Mouse (Mus musculus) gastrocnemius, postnatal 14 days (tissue): ENCODE data around the gene Tns1. TPM values are rescaled to one million over a fixed set of nuclear protein-coding genes. Genes with fewer than 3 reads are reported as not detected.

Experiments used
- DNase-seq: peaks from one replicate; pipeline ENCODE4 v3.0.0; 2021; ENCODE audit warnings: mixed read lengths
- intact Hi-C: fragments of 180-260 bp; cut with DNase I; formaldehyde crosslinking; loops from one replicate; pipeline ENCODE4 v1.15.1; 2025; ENCODE audit warnings: low total_unique reads
- total RNA-seq, 2 experiments: library from RNA; stranded (reverse); gene quantifications; 2 replicates each; pipeline ENCODE4 v1.2.3; 2021

The Tns1 gene
- total RNA-seq, 2 experiments from 2014 or later, result 176 to 217 TPM

DNA sequence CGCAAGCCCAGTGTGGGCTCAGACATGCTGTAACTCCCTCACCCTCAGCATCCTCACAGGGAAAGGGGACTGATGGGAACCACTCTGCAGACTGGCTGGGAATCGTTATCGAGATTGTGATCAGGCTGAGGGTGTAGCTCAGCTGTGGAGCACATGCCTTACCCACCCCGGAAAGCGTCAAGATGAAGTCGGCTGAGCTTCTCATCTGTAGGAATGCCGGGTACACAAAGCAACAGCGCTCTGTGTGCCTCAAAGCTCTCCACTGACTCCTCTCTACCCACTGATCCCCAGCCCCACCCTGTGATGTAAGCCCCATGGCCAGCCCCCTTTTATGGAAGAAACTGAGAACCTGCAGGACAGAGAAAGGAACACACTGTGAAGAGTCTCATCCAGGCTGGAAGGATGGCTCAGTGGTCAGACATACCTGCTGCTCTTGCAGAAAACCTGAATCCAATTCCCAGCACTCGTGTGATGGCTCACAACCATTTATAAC is 97.5 kb downstream of the Tns1 start:
- intact Hi-C loops, result no loop called here

DNA sequence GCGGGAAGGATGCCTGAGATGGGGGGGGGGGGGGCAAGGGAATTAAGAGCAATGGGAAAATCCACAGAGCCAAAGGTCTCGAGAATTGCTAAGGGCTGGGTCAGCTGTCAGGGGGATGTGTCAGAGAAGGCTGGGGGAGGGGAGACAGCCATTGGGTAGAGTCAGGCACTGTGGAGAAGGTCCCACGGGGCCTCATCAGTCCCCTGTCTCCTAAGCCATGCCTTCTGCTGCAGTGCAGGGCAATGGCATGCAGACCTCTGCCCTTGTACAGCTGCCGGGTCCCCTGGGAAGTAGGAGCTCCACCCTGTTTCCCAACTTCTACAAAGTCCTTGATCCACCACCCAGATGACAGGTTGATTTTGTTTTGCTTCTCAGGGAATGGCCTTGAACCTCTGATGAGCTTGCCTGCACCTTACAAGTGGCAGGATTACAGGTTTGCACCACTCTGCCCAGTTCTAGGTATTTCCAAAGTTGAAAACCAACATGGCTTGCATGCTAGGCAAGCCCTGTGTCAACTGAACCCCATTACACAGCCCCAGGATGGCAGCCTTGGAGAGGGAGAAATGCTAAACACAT is 98.5 kb downstream of the Tns1 start:
- intact Hi-C loops, result no loop called here
- no peak for DNase-seq

More for the DNA sequence above, 97.5 kb downstream of the Tns1 start:
- no peak for DNase-seq

DNA sequence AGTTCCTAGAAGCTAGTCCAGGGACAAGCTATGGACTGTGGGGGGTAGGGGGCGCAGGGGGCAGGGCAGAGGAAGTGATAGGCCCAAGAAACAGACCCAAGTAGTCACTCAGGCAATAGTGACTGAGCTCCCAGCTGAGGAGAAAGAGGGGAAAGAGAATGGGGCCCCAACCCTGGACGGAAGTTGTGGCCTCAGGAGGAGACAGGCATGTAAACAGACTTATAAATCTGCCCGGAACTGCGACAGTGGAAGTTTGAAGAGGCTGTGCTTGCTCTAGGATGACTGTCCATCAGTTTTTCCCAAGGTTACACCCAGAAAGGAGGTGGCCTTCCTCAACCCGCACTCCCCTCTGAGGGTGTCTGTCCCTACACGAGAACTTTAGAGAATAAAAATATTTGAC is 99.0 kb downstream of the Tns1 start:
- intact Hi-C loops, result no loop called here
- no peak for DNase-seq

DNA sequence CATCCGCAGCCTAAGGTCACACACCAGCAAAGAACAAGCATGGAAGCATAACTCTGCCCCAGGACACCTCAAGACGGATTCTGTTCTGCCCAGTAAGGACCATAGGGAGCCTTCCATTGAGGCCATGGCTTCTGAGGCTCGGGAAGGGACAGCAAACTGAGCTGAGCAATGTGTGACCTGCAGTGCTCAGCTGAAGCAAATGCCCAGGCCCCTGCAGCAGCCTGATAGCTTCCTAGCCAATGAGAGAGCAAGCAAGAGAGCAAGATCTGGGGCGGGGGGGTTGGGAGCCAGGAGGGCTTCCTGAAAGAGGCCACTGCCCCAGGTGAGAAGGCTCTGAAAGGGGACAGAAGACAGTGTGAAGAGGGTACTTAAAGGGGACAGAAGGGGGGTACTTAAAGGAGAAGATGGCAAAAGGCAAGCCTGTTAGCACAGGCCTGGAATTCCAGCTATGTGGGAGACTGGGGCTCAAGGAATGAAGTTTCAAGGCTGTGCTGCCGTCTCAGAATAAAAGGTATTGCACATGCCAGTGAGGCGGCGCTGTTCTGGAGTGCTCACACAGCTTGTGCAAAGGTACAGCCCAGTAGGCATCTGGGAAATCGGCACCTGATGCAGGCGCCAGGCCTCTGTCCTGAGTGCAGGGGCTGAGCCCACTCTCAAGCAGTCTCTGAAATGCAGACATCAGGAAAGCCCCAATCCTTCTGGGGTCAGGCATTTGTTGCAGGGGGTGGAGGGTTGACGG is 99.6 kb downstream of the Tns1 start:
- no peak for DNase-seq
- intact Hi-C loops, result no loop called here

DNA sequence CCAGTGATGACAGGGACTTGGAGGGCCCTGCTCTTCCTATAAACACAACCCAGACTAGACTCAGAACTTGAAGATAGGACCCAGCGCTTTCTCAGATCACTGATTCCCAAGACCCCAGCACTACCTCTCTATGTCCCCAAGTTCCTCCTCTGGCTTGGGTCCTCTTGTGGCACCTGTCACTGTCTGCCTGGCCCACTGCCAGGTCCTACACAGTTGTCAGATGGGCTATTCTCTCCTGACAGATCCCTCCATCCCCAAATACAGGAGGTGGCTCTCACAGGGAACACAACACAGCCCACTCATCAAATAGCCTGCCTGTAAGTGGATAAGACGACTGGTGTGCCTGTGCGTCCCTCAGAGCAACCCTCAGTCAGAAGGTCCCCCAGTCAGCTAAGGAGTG is 101.3 kb downstream of the Tns1 start:
- DNase-seq, result no peak
- intact Hi-C loops, result no loop called here

DNA sequence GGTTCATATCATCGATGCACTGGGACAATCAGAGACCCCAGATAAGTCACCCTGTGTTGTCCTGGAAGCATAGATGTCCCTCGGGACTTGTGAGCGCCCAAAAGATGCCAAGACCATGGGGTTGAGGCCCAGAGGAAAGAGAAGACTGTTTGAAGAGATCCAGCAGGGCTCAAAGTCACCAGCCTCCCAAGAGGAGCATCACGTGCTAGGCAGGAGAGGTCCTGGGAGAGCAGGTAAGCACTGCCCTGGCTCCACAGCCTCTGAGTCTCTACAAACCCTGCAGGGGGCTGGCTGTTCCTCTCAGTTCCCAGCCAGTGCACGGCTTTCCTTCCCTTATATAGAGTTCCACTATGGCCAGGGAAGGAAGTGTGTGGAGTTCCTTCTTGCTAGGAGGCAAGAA is 101.7 kb downstream of the Tns1 start:
- no peak for DNase-seq
- intact Hi-C loops, result no loop called here

DNA sequence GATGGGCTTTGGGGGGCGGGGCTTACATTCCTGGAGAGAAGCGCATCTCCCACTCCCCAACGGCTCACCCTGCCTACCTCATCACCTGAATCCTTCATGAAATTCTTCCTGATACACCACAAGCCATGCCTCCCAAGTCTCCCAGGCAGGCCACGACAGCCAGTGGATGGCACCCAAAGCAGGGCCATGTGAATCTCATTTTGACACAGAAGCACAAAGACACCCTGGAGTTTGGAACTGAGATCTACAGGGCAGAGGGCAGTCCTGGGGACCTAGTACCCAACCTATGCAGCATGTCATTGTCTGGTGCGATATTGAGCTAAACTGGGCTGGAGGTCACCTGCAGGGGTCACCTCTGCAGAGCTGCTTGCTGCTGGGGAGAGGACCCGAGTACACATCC is 104.0 kb downstream of the Tns1 start:
- intact Hi-C loops, result no loop called here
- DNase-seq, result no peak

DNA sequence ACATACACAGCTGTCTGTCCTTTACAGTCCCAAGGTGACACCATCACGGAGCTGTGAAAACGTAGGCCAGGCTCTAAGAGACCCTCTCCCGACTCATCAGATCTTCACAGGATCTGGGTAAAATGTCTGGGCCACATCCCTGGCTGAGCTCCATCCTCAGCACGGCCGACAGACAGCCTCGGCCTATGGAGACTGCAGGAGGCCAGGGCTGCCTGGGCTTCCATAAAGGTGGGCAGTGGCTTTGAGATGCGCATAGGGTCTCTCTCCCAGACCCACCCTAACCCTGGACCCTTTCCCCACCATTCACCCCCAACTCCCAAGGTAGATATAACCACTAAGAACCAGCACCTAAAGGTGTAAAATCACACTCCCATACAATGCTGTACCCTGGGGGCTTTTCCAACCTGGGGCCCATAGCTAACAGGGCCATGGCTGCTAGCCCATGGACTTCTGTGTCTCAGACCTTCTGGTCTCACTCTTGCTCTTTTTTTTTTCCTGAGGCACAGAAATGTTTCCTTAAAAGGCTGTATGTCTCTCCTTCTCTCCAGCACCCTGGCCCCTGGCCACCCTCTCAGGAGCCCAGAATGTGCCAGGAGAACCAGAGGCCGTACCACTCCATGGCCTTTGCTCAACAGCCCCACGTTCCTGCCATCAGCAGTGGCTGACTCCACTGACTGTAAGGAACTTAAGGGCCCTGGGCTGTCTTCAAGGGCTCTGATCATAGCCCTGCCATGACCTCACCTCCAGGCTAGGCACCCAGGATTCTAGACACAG is 106.7 kb downstream of the Tns1 start:
- intact Hi-C loops, result no loop called here
- no peak for DNase-seq

DNA sequence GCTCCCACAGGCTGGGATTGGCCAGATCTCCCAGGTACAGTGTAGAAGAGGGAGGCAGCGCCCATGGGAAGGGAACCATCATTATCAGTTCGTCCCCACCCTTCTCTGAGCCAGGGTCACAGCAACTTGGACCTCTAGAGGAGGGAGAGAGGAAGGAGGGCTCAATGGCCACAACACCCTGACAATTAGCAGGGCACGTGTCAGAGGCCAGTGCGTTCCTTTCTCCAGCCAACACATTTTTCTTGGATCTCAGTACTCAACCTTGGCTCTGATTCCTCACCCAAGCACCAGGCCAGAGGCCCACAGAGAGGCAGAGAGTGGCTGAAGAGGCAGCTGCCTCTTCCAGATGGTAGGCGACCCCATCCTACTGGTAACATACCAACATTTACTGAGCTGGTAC is 107.6 kb downstream of the Tns1 start:
- intact Hi-C loops, result no loop called here
- no peak for DNase-seq

DNA sequence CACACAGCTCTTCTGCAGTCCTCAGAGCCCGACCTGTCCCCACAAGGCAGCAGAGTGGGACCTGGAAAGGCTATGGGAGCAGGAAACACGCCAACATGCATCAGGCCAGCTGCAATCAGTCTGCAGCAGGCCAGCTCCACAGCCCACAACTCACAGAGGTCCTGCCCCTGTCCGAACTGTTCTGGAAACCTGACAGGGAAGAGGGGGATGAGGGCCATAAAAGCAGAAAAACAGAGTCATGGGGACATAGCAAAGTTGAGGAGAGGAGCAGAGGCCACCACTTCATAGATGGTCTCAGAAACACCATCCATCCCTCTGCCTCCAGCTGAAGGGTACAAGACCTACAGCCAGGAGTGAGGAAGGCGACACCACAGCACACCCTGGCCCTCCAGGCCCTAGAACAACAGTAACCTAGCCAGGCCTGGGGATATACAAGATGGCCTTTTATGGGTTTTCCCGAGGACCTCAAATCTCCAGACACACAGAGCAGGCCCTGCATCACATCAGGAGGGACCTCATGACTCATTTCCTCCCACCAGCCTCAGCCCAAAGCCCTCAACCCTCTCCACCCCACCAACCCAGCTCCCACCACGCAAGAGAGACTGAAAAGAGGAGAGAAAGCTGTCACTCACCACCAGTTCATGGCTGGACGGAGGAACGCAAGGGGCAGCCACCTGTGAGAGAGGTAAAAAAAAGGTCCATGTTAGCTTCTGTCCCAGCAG is 108.6 kb downstream of the Tns1 start:
- DNase-seq, result no peak
- intact Hi-C loops, result no loop called here

DNA sequence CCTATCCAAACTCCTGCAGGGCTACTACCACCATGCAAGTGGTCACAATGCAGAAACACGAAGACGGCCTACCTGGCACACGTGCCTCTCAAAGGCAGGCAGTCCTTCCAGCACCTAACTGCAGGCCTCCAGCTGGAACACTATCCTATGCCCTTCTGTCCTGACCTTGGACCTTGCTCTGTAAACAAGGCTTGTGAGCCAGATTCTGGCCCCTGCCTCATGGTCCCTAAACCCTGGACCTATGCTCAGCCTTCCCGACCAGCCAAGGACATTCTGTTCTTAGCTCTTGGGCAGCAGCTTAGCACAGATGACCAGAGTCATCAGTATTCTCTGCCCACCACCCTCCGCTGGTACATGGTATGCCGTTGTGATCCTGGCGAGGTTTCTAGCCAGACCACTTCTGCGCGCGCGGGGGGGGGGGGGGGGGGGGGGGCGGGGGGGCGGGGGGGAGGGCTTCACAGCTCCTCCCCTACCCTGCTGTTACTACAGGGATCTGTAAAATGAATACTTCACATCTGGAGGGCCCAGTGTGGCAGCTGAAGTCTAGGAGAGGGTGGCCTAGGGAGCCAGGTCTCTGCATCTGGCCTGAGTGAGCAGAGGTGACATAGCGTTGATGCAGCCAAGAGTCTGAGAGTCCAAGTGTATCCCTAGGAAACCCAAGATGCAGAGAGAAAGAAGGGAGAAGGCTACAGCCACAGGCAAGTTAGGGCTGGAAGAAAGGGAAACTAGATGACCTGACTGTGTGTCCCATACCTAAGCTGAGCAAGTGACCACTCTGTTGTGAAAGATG is 109.5 kb downstream of the Tns1 start:
- intact Hi-C loops, result no loop called here
- DNase-seq, result no peak

DNA sequence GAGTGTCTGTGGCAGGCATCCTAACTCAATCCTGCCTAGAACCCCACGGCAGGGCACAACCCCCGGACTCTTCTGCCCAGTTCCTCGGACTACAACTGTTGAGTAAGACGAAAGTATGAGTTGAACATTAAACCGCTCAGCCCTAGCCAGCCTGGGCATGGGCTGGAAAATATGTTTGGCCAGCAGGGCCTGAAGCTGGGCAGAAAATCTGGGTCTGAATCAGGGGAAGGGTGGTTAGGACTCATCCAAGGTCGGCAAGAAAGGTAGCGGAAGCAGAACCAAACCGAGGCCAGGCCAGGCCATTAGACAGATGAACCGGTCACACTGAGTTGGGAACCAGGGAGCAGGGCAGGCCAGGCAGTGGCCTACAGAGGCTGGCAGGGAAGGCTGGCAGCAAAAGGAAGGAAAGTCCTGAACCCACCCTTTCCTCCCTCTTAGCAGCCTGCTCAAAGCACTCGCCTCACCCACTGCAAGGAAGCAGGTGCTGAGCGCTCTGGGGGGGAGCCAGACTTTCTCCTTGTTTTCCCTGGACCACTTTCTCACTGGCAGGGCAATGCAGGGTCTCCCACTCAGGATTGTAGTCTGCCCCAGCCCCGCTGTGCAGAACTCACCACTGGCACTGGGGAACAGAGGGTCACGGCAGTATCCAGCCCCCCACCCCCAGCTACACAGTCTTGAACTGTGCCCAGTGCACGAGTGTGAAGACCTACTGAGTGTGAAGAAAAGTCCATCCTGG is 110.8 kb downstream of the Tns1 start:
- intact Hi-C loops, result no loop called here
- DNase-seq, result no peak

DNA sequence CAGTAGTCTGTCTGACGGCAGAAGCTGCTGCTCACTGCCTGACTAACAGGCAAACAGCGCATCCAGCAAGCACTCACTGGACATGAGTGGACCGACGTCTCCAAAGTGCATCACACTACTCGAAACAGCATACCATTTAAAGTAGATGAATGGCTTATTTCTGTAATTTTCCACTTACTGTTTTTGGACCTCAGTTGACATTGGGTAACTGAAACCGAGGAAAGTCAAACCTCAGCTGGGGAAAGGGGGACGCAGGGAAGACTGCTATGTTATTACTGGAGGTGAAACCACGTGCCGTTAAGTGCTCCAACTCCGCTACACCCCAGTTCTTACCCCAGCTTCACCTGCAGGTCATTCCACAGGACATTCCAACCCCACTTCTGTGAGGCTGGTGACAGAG is 111.5 kb downstream of the Tns1 start:
- intact Hi-C loops, result no loop called here
- no peak for DNase-seq

DNA sequence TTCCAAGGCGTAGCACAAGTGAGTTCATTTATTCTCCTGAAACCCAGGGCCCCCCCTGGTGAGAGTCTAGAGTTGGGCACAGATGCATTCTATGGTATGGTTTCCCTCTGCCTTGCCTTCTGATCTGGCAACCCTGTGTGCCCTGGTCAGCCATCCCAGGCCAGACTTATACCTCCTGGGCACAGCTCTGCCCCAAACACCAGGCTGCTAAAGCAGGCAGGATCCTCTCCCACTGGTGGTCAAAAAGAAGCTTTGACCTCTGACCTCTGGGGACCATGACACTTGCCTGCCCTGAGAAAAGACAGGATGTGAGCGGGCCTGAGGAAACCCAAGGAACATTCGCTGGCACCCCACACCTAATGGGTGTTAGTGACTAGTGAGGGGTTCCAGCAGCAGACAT is 114.8 kb downstream of the Tns1 start:
- intact Hi-C loops, result no loop called here
- no peak for DNase-seq

DNA sequence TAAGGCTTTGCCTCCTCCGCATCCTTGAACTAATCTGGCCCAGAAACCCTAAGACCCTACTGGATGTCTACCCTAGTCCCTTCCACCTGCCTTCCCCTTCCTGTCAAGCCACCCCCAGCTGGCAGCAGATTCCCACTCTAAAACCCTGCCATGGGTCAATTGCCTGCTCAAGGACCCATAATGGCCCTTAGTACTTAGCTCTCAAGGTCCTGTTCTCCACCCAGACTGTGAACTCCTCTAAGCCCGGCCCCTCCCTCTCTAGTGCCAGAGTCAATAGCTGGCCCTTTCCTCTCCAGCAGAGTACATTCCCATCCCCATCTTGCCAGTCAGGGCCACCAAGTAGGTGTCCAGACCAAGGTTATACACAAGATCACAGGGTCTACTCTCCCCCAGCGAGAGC is 115.3 kb downstream of the Tns1 start:
- DNase-seq, result no peak
- intact Hi-C loops, result no loop called here

DNA sequence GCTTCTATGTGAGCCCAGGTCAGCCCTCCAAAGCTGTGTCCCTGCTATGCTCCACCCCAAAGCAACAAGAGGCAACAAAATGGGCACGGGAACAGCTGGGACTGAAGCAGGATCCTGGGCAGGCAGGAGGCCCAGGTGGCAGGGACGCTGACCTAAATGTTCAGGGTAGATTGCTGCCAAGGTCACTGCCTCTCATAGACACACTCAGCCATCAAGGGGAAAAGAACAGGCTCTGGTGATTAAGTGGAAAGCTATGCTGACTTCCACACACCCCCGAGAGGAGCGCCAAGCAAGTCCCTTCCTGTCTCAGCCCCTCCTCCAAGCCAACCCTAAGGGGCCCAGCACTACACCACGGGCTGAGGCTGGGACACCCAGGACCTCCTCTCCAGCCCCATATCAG is 115.8 kb downstream of the Tns1 start:
- intact Hi-C loops, result no loop called here
- DNase-seq, result peak; percentile 64

DNA sequence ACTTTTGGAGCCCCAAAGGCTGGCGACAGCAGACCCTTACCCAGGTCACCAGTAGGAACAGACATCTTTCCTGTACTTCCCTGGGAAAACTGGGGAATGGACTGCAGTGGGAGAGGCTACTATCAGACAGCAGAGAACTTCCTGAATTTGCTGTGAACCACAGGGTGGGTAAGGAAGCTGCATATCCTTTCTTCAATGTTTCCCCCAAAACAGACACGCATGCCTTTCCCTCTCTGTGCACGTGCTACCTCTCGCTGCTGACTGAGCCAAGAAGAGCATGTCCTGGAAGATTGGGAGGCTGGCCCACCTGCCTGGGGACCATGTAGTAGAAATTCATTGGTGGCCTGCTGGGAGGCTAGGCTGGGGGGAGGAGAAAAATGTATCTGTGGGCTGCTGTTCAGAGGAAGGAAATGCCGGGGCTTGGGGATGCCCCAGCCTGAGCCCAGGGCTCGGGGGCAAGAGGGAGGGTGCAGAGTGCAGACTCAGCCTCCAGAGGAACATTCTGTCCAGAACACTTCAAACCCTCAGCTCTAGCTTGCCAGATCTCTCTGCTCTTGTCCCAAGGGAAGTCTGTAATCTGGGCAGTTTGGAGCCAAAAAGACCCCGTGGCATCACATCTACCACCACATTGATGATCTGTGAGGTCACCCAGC is 116.7 kb downstream of the Tns1 start:
- intact Hi-C loops, result no loop called here
- no peak for DNase-seq

DNA sequence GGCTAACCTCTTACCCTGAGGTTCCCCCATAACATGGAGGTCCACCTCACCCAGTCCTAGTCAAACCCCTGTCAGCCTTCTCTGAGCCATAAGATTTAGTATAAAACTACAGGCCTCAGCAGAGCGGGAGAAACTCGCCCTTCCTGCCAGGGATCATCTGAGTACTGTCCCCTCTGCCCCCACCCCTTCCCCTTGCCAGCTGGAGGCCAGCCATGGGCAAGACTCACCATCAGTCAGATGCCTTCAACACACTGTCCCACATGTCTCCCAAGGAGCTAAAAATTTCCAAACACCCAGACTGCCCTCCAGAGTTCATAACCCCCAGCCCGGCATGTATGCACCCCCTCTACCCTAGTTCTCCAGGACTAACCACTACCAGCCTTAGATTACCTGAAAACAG is 119.2 kb downstream of the Tns1 start:
- no peak for DNase-seq
- intact Hi-C loops, result no loop called here
